Mouse (Mus musculus): Measurements from ENCODE around the gene Sh3glb1. TPM values are rescaled to one million over a fixed set of nuclear protein-coding genes. Genes with fewer than 3 reads are reported as not detected.

Gene Sh3glb1
- total and polyA plus RNA-seq, 3 experiments = 52.0 to 189 (median 112) TPM

- TF ChIP-seq MAZ (IDR thresholded peaks at IDR 0.05; ENCODE audit: low read depth, low read length) (no peak), UBTF (IDR thresholded peaks at IDR 0.05; ENCODE audit: low read depth, low read length) (no peak), ETS1 (conservative IDR thresholded peaks at IDR 0.05; ENCODE audit: low read depth, low read length) (no peak)
- H3K36me3 ChIP-seq (replicated peaks in 1 of 2; ENCODE audit: control insufficient read depth in 1 of 2, insufficient read depth in 1 of 2, low read length in 1 of 2) = peaks cover 25 to 62% of the 10 kb centered on the region in 2 experiments
- no peak for DNase-seq (ENCODE audit: extremely low read depth)
- dilution Hi-C loops (cut with MboI; ENCODE audit: extremely low pct_ligation_motif_present, extremely low pct_unique_long_range_greater_than_20kb, low sequenced_read_pairs) = no loop called here
- H3K9me3 ChIP-seq (replicated peaks; ENCODE audit: low read length) = no peaks in the 10 kb centered on the region
- H3K4me1 ChIP-seq (ENCODE audit: control insufficient read depth in 1 of 2, insufficient read depth in 2 of 2) = peaks cover 11 to 39% of the 10 kb centered on the region in 2 experiments
- in situ Hi-C loops (cut with MboI; ENCODE audit: low pct_ligation_motif_present, low pct_unique_long_range_greater_than_20kb, low sequenced_read_pairs) = loop anchor here (10.0 kb wide), 1 partner anchor 250 kb away; no protein-coding TSS in a partner anchor
- no peak overlapping the region for H3K4me2 ChIP-seq (ENCODE audit: insufficient read depth, low read depth, poor library complexity, severe bottlenecking)
- H3K9ac ChIP-seq (ENCODE audit: insufficient read depth, low read depth) = no peak overlapping the region
- no peak overlapping the region for H3K27ac ChIP-seq (ENCODE audit: insufficient read depth, low read depth)
- no peak overlapping the region for H3K4me3 ChIP-seq (replicated peaks in 1 of 3; ENCODE audit: low read depth in 2 of 3, low read length in 2 of 3, poor library complexity in 1 of 3)
- H3K79me2 ChIP-seq (replicated peaks; ENCODE audit: control insufficient read depth, extremely low read depth, insufficient read depth, poor library complexity, severe bottlenecking) = peaks cover 56% of the 10 kb centered on the region
- H3K27me3 ChIP-seq (replicated peaks) = no peaks in the 10 kb centered on the region
Observed at GRCm38 (mm10) chr3:144714606-144715005, 5.5 kb downstream of the Sh3glb1 start.

GRCm38 (mm10) chr3:144714126-144714525 is 6.0 kb downstream of the Sh3glb1 start:
- dilution Hi-C loops (cut with MboI; ENCODE audit: extremely low pct_ligation_motif_present, extremely low pct_unique_long_range_greater_than_20kb, low sequenced_read_pairs) = no loop called here
- H3K4me2 ChIP-seq (ENCODE audit: insufficient read depth, low read depth, poor library complexity, severe bottlenecking) = no peak overlapping the region

GRCm38 (mm10) chr3:144711607-144712206 is 8.4 kb downstream of the Sh3glb1 start:
- H3K4me1 ChIP-seq (ENCODE audit: control insufficient read depth in 1 of 2, insufficient read depth in 2 of 2) = peaks cover 3 to 18% of the 10 kb centered on the region in 2 experiments; a peak in 3 of 4 replicates
- peaks cover 38 to 83% of the 10 kb centered on the region in 2 experiments for H3K36me3 ChIP-seq (replicated peaks in 1 of 2; ENCODE audit: control insufficient read depth in 1 of 2, insufficient read depth in 1 of 2, low read length in 1 of 2)
- dilution Hi-C loops (cut with MboI; ENCODE audit: extremely low pct_ligation_motif_present, extremely low pct_unique_long_range_greater_than_20kb, low sequenced_read_pairs) = no loop called here
- H3K79me2 ChIP-seq (replicated peaks; ENCODE audit: control insufficient read depth, extremely low read depth, insufficient read depth, poor library complexity, severe bottlenecking) = peaks cover 34% of the 10 kb centered on the region
- DNase-seq (ENCODE audit: extremely low read depth) = no peak
- no peak overlapping the region for H3K27ac ChIP-seq (ENCODE audit: insufficient read depth, low read depth)
- no peak overlapping the region for H3K4me2 ChIP-seq (ENCODE audit: insufficient read depth, low read depth, poor library complexity, severe bottlenecking)
- no peak for TF ChIP-seq MAFK (IDR thresholded peaks at IDR 0.05; ENCODE audit: insufficient replicate concordance, low read length)
- TF ChIP-seq GABPA (IDR thresholded peaks at IDR 0.05; ENCODE audit: insufficient replicate concordance, low read depth, low read length) = no peak
- no peak overlapping the region for H3K4me3 ChIP-seq (replicated peaks in 1 of 3; ENCODE audit: low read depth in 2 of 3, low read length in 2 of 3, poor library complexity in 1 of 3)
- H3K9ac ChIP-seq (ENCODE audit: insufficient read depth, low read depth) = no peak overlapping the region
- H3K27me3 ChIP-seq (replicated peaks) = no peaks in the 10 kb centered on the region
- no peaks in the 10 kb centered on the region for H3K9me3 ChIP-seq (replicated peaks; ENCODE audit: low read length)
- in situ Hi-C loops (cut with MboI; ENCODE audit: low pct_ligation_motif_present, low pct_unique_long_range_greater_than_20kb, low sequenced_read_pairs) = loop anchor here (10.0 kb wide), 1 partner anchor 247 kb away; no protein-coding TSS in a partner anchor

More at GRCm38 (mm10) chr3:144714126-144714525, 6.0 kb downstream of the Sh3glb1 start:
- Histone ChIP-seq H3K4me1 (ENCODE audit: control insufficient read depth in 1 of 2, insufficient read depth in 2 of 2) (peaks cover 11 to 39% of the 10 kb centered on the region in 2 experiments), H3K9me3 (replicated peaks; ENCODE audit: low read length) (no peaks in the 10 kb centered on the region), H3K27me3 (replicated peaks) (no peaks in the 10 kb centered on the region), H3K79me2 (replicated peaks; ENCODE audit: control insufficient read depth, extremely low read depth, insufficient read depth, poor library complexity, severe bottlenecking) (peaks cover 52% of the 10 kb centered on the region), H3K9ac (ENCODE audit: insufficient read depth, low read depth) (no peak overlapping the region), H3K27ac (ENCODE audit: insufficient read depth, low read depth) (no peak overlapping the region), H3K36me3 (replicated peaks in 1 of 2; ENCODE audit: control insufficient read depth in 1 of 2, insufficient read depth in 1 of 2, low read length in 1 of 2) (peaks cover 27 to 67% of the 10 kb centered on the region in 2 experiments), H3K4me3 (replicated peaks in 1 of 3; ENCODE audit: low read depth in 2 of 3, low read length in 2 of 3, poor library complexity in 1 of 3) (no peak overlapping the region)
- in situ Hi-C loops (cut with MboI; ENCODE audit: low pct_ligation_motif_present, low pct_unique_long_range_greater_than_20kb, low sequenced_read_pairs) = loop anchor here (10.0 kb wide), 1 partner anchor 249 kb away; no protein-coding TSS in a partner anchor
- DNase-seq (ENCODE audit: extremely low read depth) = no peak
- no peak for TF ChIP-seq POLR2A (IDR thresholded peaks at IDR 0.05; ENCODE audit: low read depth, low read length)
- no peak for TF ChIP-seq NRF1 (IDR thresholded peaks at IDR 0.05; ENCODE audit: low read depth, low read length)
- TF ChIP-seq MAX (IDR thresholded peaks at IDR 0.05; ENCODE audit: low read length) = no peak
- TF ChIP-seq GABPA (IDR thresholded peaks at IDR 0.05; ENCODE audit: insufficient replicate concordance, low read depth, low read length) = no peak
- no peak for TF ChIP-seq KAT2A (IDR thresholded peaks at IDR 0.05; ENCODE audit: insufficient replicate concordance, low read length)
- no peak for TF ChIP-seq RCOR1 (conservative IDR thresholded peaks at IDR 0.05; ENCODE audit: low read depth, low read length)
- no peak for TF ChIP-seq EP300 (IDR thresholded peaks at IDR 0.05; ENCODE audit: low read length)
- no peak for TF ChIP-seq UBTF (IDR thresholded peaks at IDR 0.05; ENCODE audit: low read depth, low read length)
- no peak for TF ChIP-seq RAD21 (IDR thresholded peaks at IDR 0.05; ENCODE audit: low read depth, low read length)
- TF ChIP-seq ELF1 (IDR thresholded peaks at IDR 0.05; ENCODE audit: low read depth, low read length) = no peak
- no peak for TF ChIP-seq ETS1 (conservative IDR thresholded peaks at IDR 0.05; ENCODE audit: low read depth, low read length)
- TF ChIP-seq ZMIZ1 (IDR thresholded peaks at IDR 0.05; ENCODE audit: low read depth, low read length) = no peak
- TF ChIP-seq SMC3 (IDR thresholded peaks at IDR 0.05; ENCODE audit: low read depth, low read length) = no peak
- TF ChIP-seq TCF12 (IDR thresholded peaks at IDR 0.05; ENCODE audit: low read depth, low read length) = no peak
- no peak for TF ChIP-seq PAX5 (IDR thresholded peaks at IDR 0.05; ENCODE audit: low read length)
- TF ChIP-seq POLR2AphosphoS2 (IDR thresholded peaks at IDR 0.05; ENCODE audit: low read depth, low read length) = no peak
- TF ChIP-seq CHD1 (IDR thresholded peaks at IDR 0.05; ENCODE audit: low read depth, low read length) = no peak
- TF ChIP-seq CHD2 (IDR thresholded peaks at IDR 0.05; ENCODE audit: low read length) = no peak

Measured in CH12.LX (cell line).